Mouse (Mus musculus): ENCODE data around the gene Adcyap1r1.

DNA sequence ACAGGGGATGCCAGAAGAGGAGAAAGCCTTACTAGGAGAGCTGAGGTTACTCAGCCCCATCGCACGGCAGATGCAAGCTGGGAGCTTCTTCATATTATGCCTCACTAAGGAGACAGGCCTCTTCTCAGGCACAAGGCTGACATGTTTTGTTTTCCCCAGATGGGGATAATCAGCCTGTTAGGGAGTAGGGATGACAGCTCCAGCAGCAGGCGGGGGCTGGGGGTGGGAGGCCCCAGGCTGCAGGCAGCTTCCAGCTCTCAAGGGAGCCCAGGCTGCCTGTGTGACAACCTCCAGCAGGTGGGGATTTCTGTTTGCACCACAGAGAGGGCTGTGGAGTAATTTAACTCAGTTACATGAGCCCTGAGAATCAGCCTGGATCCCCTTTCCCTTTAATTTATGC, 17.4 kb upstream of the Adcyap1r1 start:
- no peak for TF ChIP-seq TAL1 (IDR thresholded peaks at IDR 0.05; ENCODE audit: low read length)
- no peak for TF ChIP-seq GATA1 (IDR thresholded peaks at IDR 0.05; ENCODE audit: low read length)
